ENCODE assay signal across 10 mouse cellular contexts in genomic region chr8:108709928-108710606, GRCm38 (mm10).
DNase-seq lines count a peak whose midpoint lies in the region; ATAC-seq and TF ChIP-seq lines count a peak whose summit lies in the region.
"Had no signal": no experiment of that assay in that cellular context is flagged by ENCODE, and none has a peak within 500 bp of the region (broad histone marks: within the 10 kb centered on the region; RNA-seq: fewer than 3 reads in every experiment).

No protein-coding gene starts in this region.

- no peak for TF ChIP-seq POLR2A in myocyte (IDR thresholded peaks at IDR 0.05; ENCODE audit: insufficient read length, low read depth)

- peaks cover 79% of the 10 kb centered on the region for H3K4me1 ChIP-seq in kidney, embryonic 14.5 days (ENCODE audit: control insufficient read depth, insufficient read depth, low read length)
- H3K4me1 ChIP-seq in embryonic facial prominence, embryonic 13.5 days, result peaks cover 84% of the 10 kb centered on the region
- H3K4me1 ChIP-seq in hindbrain, embryonic 14.5 days (replicated peaks; ENCODE audit: control insufficient read depth, insufficient read depth, low read length), result peaks cover 67% of the 10 kb centered on the region

- no peak overlapping the region for H3K4me3 ChIP-seq in kidney, embryonic 14.5 days (ENCODE audit: low read length)
- H3K4me3 ChIP-seq in embryonic facial prominence, embryonic 13.5 days, result no peak overlapping the region
- peak overlapping the region; percentile 12; the same call in 1 of the 2 replicates for H3K4me3 ChIP-seq in hindbrain, embryonic 14.5 days (replicated peaks; ENCODE audit: low read length)
- no peak overlapping the region for H3K4me3 ChIP-seq in myocyte

- H3K27ac ChIP-seq in kidney, embryonic 14.5 days (ENCODE audit: low read depth, low read length), result peak overlapping the region; percentile 62
- H3K27ac ChIP-seq in embryonic facial prominence, embryonic 13.5 days, result peak overlapping the region; percentile 96
- H3K27ac ChIP-seq in hindbrain, embryonic 14.5 days, result peak overlapping the region; percentile 100
- H3K27ac ChIP-seq: liver, embryonic 14.5 days had no signal

- WGBS in kidney, embryonic 14.5 days, result 38% methylated on average over 13 of the region's 13 CpGs
- 36% methylated on average over 13 of the region's 13 CpGs for WGBS in embryonic facial prominence, embryonic 13.5 days
- WGBS in hindbrain, embryonic 14.5 days, result 21% methylated on average over 13 of the region's 13 CpGs

- peaks cover 73% of the 10 kb centered on the region for H3K79me2 ChIP-seq in myocyte (ENCODE audit: control insufficient read depth, insufficient read depth)

- no peak overlapping the region for H3ac ChIP-seq in myocyte (ENCODE audit: control insufficient read depth, insufficient read length)

- no peak overlapping the region for H3K4me2 ChIP-seq in kidney, embryonic 14.5 days (replicated peaks; ENCODE audit: low read depth, low read length)
- H3K4me2 ChIP-seq in embryonic facial prominence, embryonic 13.5 days, result peak overlapping the region; percentile 26
- peak overlapping the region; percentile 92 for H3K4me2 ChIP-seq in hindbrain, embryonic 14.5 days (replicated peaks)
- H3K4me2 ChIP-seq in myocyte (ENCODE audit: low read depth), result peak overlapping the region; percentile 91

- H3K9me3 ChIP-seq in kidney, embryonic 14.5 days (ENCODE audit: control insufficient read depth, low read length), result no peaks in the 10 kb centered on the region
- no peaks in the 10 kb centered on the region for H3K9me3 ChIP-seq in embryonic facial prominence, embryonic 13.5 days
- H3K9me3 ChIP-seq in hindbrain, embryonic 14.5 days (ENCODE audit: control insufficient read depth, low read length), result no peaks in the 10 kb centered on the region

- no peaks in the 10 kb centered on the region for H3K27me3 ChIP-seq in kidney, embryonic 14.5 days (ENCODE audit: control insufficient read depth, insufficient read depth, low read length)
- H3K27me3 ChIP-seq in embryonic facial prominence, embryonic 13.5 days, result no peaks in the 10 kb centered on the region
- peaks cover 7% of the 10 kb centered on the region; the same call in 1 of the 2 replicates for H3K27me3 ChIP-seq in hindbrain, embryonic 14.5 days (ENCODE audit: control insufficient read depth, insufficient read depth, low read length)
- no peaks in the 10 kb centered on the region for H3K27me3 ChIP-seq in myocyte (ENCODE audit: control insufficient read depth, insufficient read depth, insufficient read length)

- H3K9ac ChIP-seq in kidney, embryonic 14.5 days (ENCODE audit: low read depth, low read length), result no peak overlapping the region
- H3K9ac ChIP-seq in embryonic facial prominence, embryonic 13.5 days, result peak overlapping the region; percentile 54; the same call in 1 of the 2 replicates
- peak overlapping the region; percentile 98 for H3K9ac ChIP-seq in hindbrain, embryonic 14.5 days
- H3K9ac ChIP-seq: liver, embryonic 14.5 days had no signal

- no peak for ATAC-seq in kidney, embryonic 14.5 days (ENCODE audit: low FRiP score, low TSS enrichment)
- ATAC-seq in embryonic facial prominence, embryonic 13.5 days (ENCODE audit: insufficient number of reproducible peaks, insufficient read depth, low FRiP score, low TSS enrichment, low read depth), result no peak
- ATAC-seq in hindbrain, embryonic 14.5 days (ENCODE audit: low FRiP score), result no peak

- no peak for DNase-seq in kidney, postnatal 10 days
- DNase-seq in hindbrain, embryonic 14.5 days (ENCODE audit: low spot score), result no peak
- no peak for DNase-seq in frontal cortex, postnatal 10 days (ENCODE audit: low spot score in 2 of 2)
- DNase-seq in spleen, postnatal 36 days (ENCODE audit: low spot score in 2 of 2), result no peak
- no peak for DNase-seq in adrenal gland, postnatal 14 days
- DNase-seq: gastrocnemius, postnatal 25 days had no signal

- H3K36me3 ChIP-seq in kidney, embryonic 14.5 days (ENCODE audit: control insufficient read depth, insufficient read depth, low read length), result no peaks in the 10 kb centered on the region
- H3K36me3 ChIP-seq in embryonic facial prominence, embryonic 13.5 days, result no peaks in the 10 kb centered on the region
- no peaks in the 10 kb centered on the region for H3K36me3 ChIP-seq in hindbrain, embryonic 14.5 days (replicated peaks; ENCODE audit: control insufficient read depth, insufficient read depth)
- H3K36me3 ChIP-seq in myocyte (ENCODE audit: control insufficient read depth, insufficient read depth), result no peaks in the 10 kb centered on the region

TF ChIP-seq in myocyte, 11 proteins besides CTCF, POLR2A, EP300 and RAD21:
- no peak for TF ChIP-seq SRF (IDR thresholded peaks at IDR 0.05; ENCODE audit: control insufficient read depth, insufficient read length, low read depth)
- no peak for TF ChIP-seq MAX (IDR thresholded peaks at IDR 0.05; ENCODE audit: low read depth)
- no peak for TF ChIP-seq MYOD1 (IDR thresholded peaks at IDR 0.05; ENCODE audit: control insufficient read depth in 1 of 3, insufficient read length in 2 of 3, low read depth in 2 of 3)
- TF ChIP-seq TCF12 (IDR thresholded peaks at IDR 0.05; ENCODE audit: insufficient read depth, poor library complexity, severe bottlenecking), result no peak
- no peak for TF ChIP-seq CEBPB (IDR thresholded peaks at IDR 0.05; ENCODE audit: insufficient read depth, poor library complexity, severe bottlenecking)
- TF ChIP-seq USF1 (IDR thresholded peaks at IDR 0.05; ENCODE audit: low read depth), result no peak
- TF ChIP-seq POLR2AphosphoS2 (IDR thresholded peaks at IDR 0.05; ENCODE audit: insufficient read length, low read depth), result no peak
- TF ChIP-seq TCF3 (IDR thresholded peaks at IDR 0.05; ENCODE audit: insufficient read length, low read depth), result no peak
- no peak for TF ChIP-seq MYOG (IDR thresholded peaks at IDR 0.05; ENCODE audit: control insufficient read depth in 1 of 3, insufficient read depth in 1 of 3, insufficient read length in 2 of 3, low read depth in 2 of 3)
- TF ChIP-seq REST (IDR thresholded peaks at IDR 0.05; ENCODE audit: insufficient read depth, insufficient read length), result no peak
